Mouse (Mus musculus): ENCODE data around the gene Fahd1. TPM values are rescaled to one million over a fixed set of nuclear protein-coding genes. Genes with fewer than 3 reads are reported as not detected.
A peak's percentile ranks its signal among the peaks of the same experiment; 100 is the strongest.

Gene Fahd1
- polyA plus RNA-seq, 1 experiment from 2014 or later, result 20.7 TPM

- H3K4me3 ChIP-seq, result no peak overlapping the region; the same call in 1 of the 2 replicates
- WGBS, result 61% methylated on average over 10 of the region's 10 CpGs
- peaks cover 26% of the 10 kb centered on the region for H3K4me1 ChIP-seq (replicated peaks)
- H3K27ac ChIP-seq, result peak overlapping the region; percentile 70
- no peaks in the 10 kb centered on the region for H3K27me3 ChIP-seq (ENCODE audit: insufficient read depth, poor library complexity, severe bottlenecking)
- DNase-seq (ENCODE audit: low spot score), result no peak
- H3K9me3 ChIP-seq, result no peaks in the 10 kb centered on the region
- H3K36me3 ChIP-seq, result peaks cover 8% of the 10 kb centered on the region
Measured at GRCm38 (mm10) chr17:24877336-24878116, 27.4 kb upstream of the Fahd1 start.

- Histone ChIP-seq H3K9me3 (no peaks in the 10 kb centered on the region), H3K36me3 (no peaks in the 10 kb centered on the region), H3K27me3 (ENCODE audit: insufficient read depth, poor library complexity, severe bottlenecking) (no peaks in the 10 kb centered on the region), H3K4me1 (replicated peaks) (peaks cover 19% of the 10 kb centered on the region), H3K27ac (no peak overlapping the region), H3K4me3 (no peak overlapping the region)
- 85% methylated on average over 8 of the region's 8 CpGs for WGBS
- DNase-seq (ENCODE audit: low spot score), result no peak
Measured at GRCm38 (mm10) chr17:24874989-24875388, 24.8 kb upstream of the Fahd1 start.

- no peak overlapping the region for H3K27ac ChIP-seq
- no peaks in the 10 kb centered on the region for H3K36me3 ChIP-seq
- no peak overlapping the region for H3K4me3 ChIP-seq
- no peak for DNase-seq (ENCODE audit: low spot score)
- peaks cover 19% of the 10 kb centered on the region for H3K4me1 ChIP-seq (replicated peaks)
- H3K9me3 ChIP-seq, result no peaks in the 10 kb centered on the region
- H3K27me3 ChIP-seq (ENCODE audit: insufficient read depth, poor library complexity, severe bottlenecking), result no peaks in the 10 kb centered on the region
- WGBS, result 53% methylated on average over 1 of the region's 1 CpGs
Measured at GRCm38 (mm10) chr17:24874405-24874745, 24.2 kb upstream of the Fahd1 start.

GRCm38 (mm10) chr17:24873695-24874404, 23.7 kb upstream of the Fahd1 start:
- Histone ChIP-seq H3K9me3 (no peaks in the 10 kb centered on the region), H3K27me3 (ENCODE audit: insufficient read depth, poor library complexity, severe bottlenecking) (no peaks in the 10 kb centered on the region), H3K27ac (no peak overlapping the region), H3K4me3 (no peak overlapping the region), H3K36me3 (no peaks in the 10 kb centered on the region), H3K4me1 (replicated peaks) (peaks cover 19% of the 10 kb centered on the region)
- DNase-seq (ENCODE audit: low spot score), result no peak
- 50% methylated on average over 4 of the region's 4 CpGs for WGBS

- no peaks in the 10 kb centered on the region for H3K4me1 ChIP-seq (replicated peaks)
- peaks cover 9% of the 10 kb centered on the region; the same call in 1 of the 2 replicates for H3K36me3 ChIP-seq
- no peaks in the 10 kb centered on the region for H3K27me3 ChIP-seq (ENCODE audit: insufficient read depth, poor library complexity, severe bottlenecking)
- no peak overlapping the region for H3K27ac ChIP-seq
- 90% methylated on average over 10 of the region's 10 CpGs for WGBS
- H3K4me3 ChIP-seq, result no peak overlapping the region
- DNase-seq (ENCODE audit: low spot score), result no peak
- no peaks in the 10 kb centered on the region for H3K9me3 ChIP-seq
Measured at GRCm38 (mm10) chr17:24867914-24868313, 17.8 kb upstream of the Fahd1 start.

GRCm38 (mm10) chr17:24865776-24866175, 15.6 kb upstream of the Fahd1 start, which contains the start of gene Igfals:
Gene Igfals (plus strand): TSS chr17:24865997.
- Histone ChIP-seq H3K27ac (no peak within 1 kb of the TSS), H3K4me3 (no peak within 1 kb of the TSS), H3K9me3 (no peaks in the 10 kb centered on the region), H3K36me3 (peaks cover 30% of the 10 kb centered on the region), H3K4me1 (replicated peaks) (no peaks in the 10 kb centered on the region), H3K27me3 (ENCODE audit: insufficient read depth, poor library complexity, severe bottlenecking) (no peaks in the 10 kb centered on the region)
- WGBS, result 87% methylated on average over 8 of the region's 8 CpGs
- DNase-seq (ENCODE audit: low spot score), result no peak

GRCm38 (mm10) chr17:24861785-24862184, 11.6 kb upstream of the Fahd1 start:
- 96% methylated on average over 3 of the region's 3 CpGs for WGBS
- no peak overlapping the region for H3K27ac ChIP-seq
- no peaks in the 10 kb centered on the region for H3K4me1 ChIP-seq (replicated peaks)
- no peak overlapping the region for H3K4me3 ChIP-seq
- no peak for DNase-seq (ENCODE audit: low spot score)
- no peaks in the 10 kb centered on the region for H3K9me3 ChIP-seq
- H3K36me3 ChIP-seq, result peaks cover 59% of the 10 kb centered on the region
- H3K27me3 ChIP-seq (ENCODE audit: insufficient read depth, poor library complexity, severe bottlenecking), result no peaks in the 10 kb centered on the region

GRCm38 (mm10) chr17:24860076-24860475, 9.9 kb upstream of the Fahd1 start:
- no peak overlapping the region for H3K27ac ChIP-seq
- no peak for DNase-seq (ENCODE audit: low spot score)
- peaks cover 61% of the 10 kb centered on the region for H3K36me3 ChIP-seq
- no peaks in the 10 kb centered on the region for H3K9me3 ChIP-seq
- 87% methylated on average over 8 of the region's 8 CpGs for WGBS
- H3K27me3 ChIP-seq (ENCODE audit: insufficient read depth, poor library complexity, severe bottlenecking), result no peaks in the 10 kb centered on the region
- H3K4me3 ChIP-seq, result no peak overlapping the region
- H3K4me1 ChIP-seq (replicated peaks), result no peaks in the 10 kb centered on the region

GRCm38 (mm10) chr17:24858967-24859366, 8.8 kb upstream of the Fahd1 start:
- Histone ChIP-seq H3K27me3 (ENCODE audit: insufficient read depth, poor library complexity, severe bottlenecking) (no peaks in the 10 kb centered on the region), H3K36me3 (peaks cover 62% of the 10 kb centered on the region), H3K4me1 (replicated peaks) (no peaks in the 10 kb centered on the region), H3K4me3 (no peak overlapping the region), H3K9me3 (no peaks in the 10 kb centered on the region), H3K27ac (no peak overlapping the region)
- WGBS, result 90% methylated on average over 6 of the region's 6 CpGs
- no peak for DNase-seq (ENCODE audit: low spot score)

GRCm38 (mm10) chr17:24857831-24858470, 7.8 kb upstream of the Fahd1 start:
- WGBS, result 84% methylated on average over 8 of the region's 8 CpGs
- no peaks in the 10 kb centered on the region for H3K27me3 ChIP-seq (ENCODE audit: insufficient read depth, poor library complexity, severe bottlenecking)
- no peak overlapping the region for H3K4me3 ChIP-seq
- DNase-seq (ENCODE audit: low spot score), result no peak
- no peaks in the 10 kb centered on the region for H3K9me3 ChIP-seq
- H3K4me1 ChIP-seq (replicated peaks), result no peaks in the 10 kb centered on the region
- H3K27ac ChIP-seq, result no peak overlapping the region
- peaks cover 70% of the 10 kb centered on the region for H3K36me3 ChIP-seq

- Histone ChIP-seq H3K4me3 (0 out of 2 replicates have a peak overlapping the region, but pooled peaks have one; percentile 2), H3K9me3 (no peaks in the 10 kb centered on the region), H3K27ac (no peak overlapping the region), H3K27me3 (ENCODE audit: insufficient read depth, poor library complexity, severe bottlenecking) (peaks cover 3% of the 10 kb centered on the region), H3K4me1 (replicated peaks) (peaks cover 2% of the 10 kb centered on the region; the same call in 1 of the 2 replicates), H3K36me3 (peaks cover 60% of the 10 kb centered on the region)
- 92% methylated on average over 13 of the region's 13 CpGs for WGBS
- DNase-seq (ENCODE audit: low spot score), result no peak
Measured at GRCm38 (mm10) chr17:24856589-24856988, 6.4 kb upstream of the Fahd1 start.

GRCm38 (mm10) chr17:24855838-24856464, 5.8 kb upstream of the Fahd1 start:
- 0 out of 2 replicates have a peak overlapping the region, but pooled peaks have one; percentile 2 for H3K4me3 ChIP-seq
- no peaks in the 10 kb centered on the region for H3K9me3 ChIP-seq
- DNase-seq (ENCODE audit: low spot score), result no peak
- WGBS, result 82% methylated on average over 3 of the region's 3 CpGs
- H3K36me3 ChIP-seq, result peaks cover 53% of the 10 kb centered on the region
- H3K4me1 ChIP-seq (replicated peaks), result peaks cover 8% of the 10 kb centered on the region
- H3K27me3 ChIP-seq (ENCODE audit: insufficient read depth, poor library complexity, severe bottlenecking), result peaks cover 10% of the 10 kb centered on the region
- no peak overlapping the region for H3K27ac ChIP-seq
